ENCODE assay signal across 25 mouse cellular contexts in genomic region chr6:137857198-137858194, GRCm38 (mm10).
DNase-seq lines count a peak whose midpoint lies in the region; ATAC-seq and TF ChIP-seq lines count a peak whose summit lies in the region.
"Had no signal": no experiment of that assay in that cellular context is flagged by ENCODE, and none has a peak within 500 bp of the region (broad histone marks: within the 10 kb centered on the region; RNA-seq: fewer than 3 reads in every experiment).

No protein-coding gene starts in this region.

- peak overlapping the region; percentile 63 for H3K27ac ChIP-seq in intestine, postnatal 0 days (ENCODE audit: low read depth, low read length)
- no peak overlapping the region for H3K27ac ChIP-seq in forebrain, embryonic 13.5 days
- H3K27ac ChIP-seq: embryonic facial prominence, embryonic 13.5 days; embryonic facial prominence, embryonic 15.5 days; forebrain, embryonic 10.5 days; forebrain, embryonic 12.5 days; forebrain, embryonic 15.5 days had no signal

- H3K27me3 ChIP-seq in intestine, postnatal 0 days (replicated peaks; ENCODE audit: control insufficient read depth, insufficient read depth, low read length): no peaks in the 10 kb centered on the region
- H3K27me3 ChIP-seq in forebrain, embryonic 13.5 days: no peaks in the 10 kb centered on the region
- H3K27me3 ChIP-seq: CH12.LX; embryonic facial prominence, embryonic 13.5 days; embryonic facial prominence, embryonic 15.5 days; forebrain, embryonic 12.5 days; forebrain, embryonic 15.5 days had no signal

- no peak overlapping the region for H3K4me2 ChIP-seq in intestine, postnatal 0 days (replicated peaks; ENCODE audit: low read depth)
- H3K4me2 ChIP-seq in forebrain, embryonic 13.5 days: no peak overlapping the region
- H3K4me2 ChIP-seq: embryonic facial prominence, embryonic 13.5 days; embryonic facial prominence, embryonic 15.5 days; forebrain, embryonic 12.5 days; forebrain, embryonic 15.5 days had no signal

- H3K4me3 ChIP-seq in intestine, postnatal 0 days (ENCODE audit: low read depth, low read length): no peak overlapping the region
- no peak overlapping the region for H3K4me3 ChIP-seq in forebrain, embryonic 13.5 days
- H3K4me3 ChIP-seq: embryonic facial prominence, embryonic 13.5 days; embryonic facial prominence, embryonic 15.5 days; erythroblast, embryonic 14.5 days; forebrain, embryonic 10.5 days; forebrain, embryonic 12.5 days; forebrain, embryonic 15.5 days had no signal

- H3K9me3 ChIP-seq in intestine, postnatal 0 days (ENCODE audit: control insufficient read depth): no peaks in the 10 kb centered on the region
- H3K9me3 ChIP-seq in forebrain, embryonic 13.5 days (replicated peaks): peaks cover 11% of the 10 kb centered on the region

- DNase-seq in heart, adult 11 months: peak; percentile 44
- DNase-seq in heart, postnatal 4 days: no peak
- DNase-seq in embryo, embryonic 10.5 days (ENCODE audit: low spot score): no peak
- DNase-seq: adrenal gland, adult 2 months; adrenal gland, postnatal 10 days; adrenal gland, postnatal 25 days; B cell, adult 2 months; cerebellum, adult 11-12 months; cerebellum, adult 2 months; cerebellum, adult 9-10 months; cerebellum, postnatal 10 days; cerebellum, postnatal 25 days; embryo, embryonic 11 days; forebrain, postnatal 0 days had no signal

- no peak for TF ChIP-seq CTCF in intestine, postnatal 0 days (IDR thresholded peaks at IDR 0.05; ENCODE audit: low read depth)

- peaks cover 7% of the 10 kb centered on the region; the same call in 1 of the 2 replicates for H3K4me1 ChIP-seq in intestine, postnatal 0 days (replicated peaks; ENCODE audit: control insufficient read depth, insufficient read depth, low read length)
- H3K4me1 ChIP-seq in forebrain, embryonic 13.5 days: no peaks in the 10 kb centered on the region
- H3K4me1 ChIP-seq: embryonic facial prominence, embryonic 13.5 days; embryonic facial prominence, embryonic 15.5 days; forebrain, embryonic 10.5 days; forebrain, embryonic 12.5 days; forebrain, embryonic 15.5 days had no signal

- no peaks in the 10 kb centered on the region for H3K36me3 ChIP-seq in intestine, postnatal 0 days (ENCODE audit: control insufficient read depth, insufficient read depth)
- no peaks in the 10 kb centered on the region for H3K36me3 ChIP-seq in forebrain, embryonic 13.5 days (ENCODE audit: poor library complexity, severe bottlenecking)
- H3K36me3 ChIP-seq: embryonic facial prominence, embryonic 13.5 days; embryonic facial prominence, embryonic 15.5 days; forebrain, embryonic 10.5 days; forebrain, embryonic 12.5 days; forebrain, embryonic 15.5 days; G1E had no signal

- ATAC-seq in intestine, postnatal 0 days: peak; percentile 99
- no peak for ATAC-seq in forebrain, embryonic 13.5 days
- ATAC-seq: CD4-positive, CD25-positive, alpha-beta regulatory T cell, adult 4 months; forebrain, embryonic 15.5 days; forebrain, postnatal 0 days had no signal

- H3K9ac ChIP-seq in intestine, postnatal 0 days (ENCODE audit: low read depth, low read length): no peak overlapping the region
- H3K9ac ChIP-seq in forebrain, embryonic 13.5 days: no peak overlapping the region
- H3K9ac ChIP-seq: embryonic facial prominence, embryonic 13.5 days; embryonic facial prominence, embryonic 15.5 days; forebrain, embryonic 12.5 days; forebrain, embryonic 15.5 days; forebrain, postnatal 0 days had no signal

- WGBS in intestine, postnatal 0 days: 61% methylated on average over 10 of the region's 10 CpGs
- WGBS in forebrain, embryonic 13.5 days: 93% methylated on average over 10 of the region's 10 CpGs
